8 mouse cellular contexts compared by ENCODE assay signal in genomic region chr19:53601363-53601655, GRCm38 (mm10). TPM values are rescaled to one million over a fixed set of nuclear protein-coding genes. Genes with fewer than 3 reads are reported as not detected.
DNase-seq lines count a peak whose midpoint lies in the region; ATAC-seq and TF ChIP-seq lines count a peak whose summit lies in the region.

No protein-coding gene starts in this region.

- H3K27me3 ChIP-seq in heart, embryonic 11.5 days (ENCODE audit: control insufficient read depth, insufficient read depth, low read length): no peaks in the 10 kb centered on the region
- H3K27me3 ChIP-seq in C2C12 (ENCODE audit: control insufficient read depth, insufficient read depth, insufficient read length): no peaks in the 10 kb centered on the region
- no peaks in the 10 kb centered on the region for H3K27me3 ChIP-seq in forebrain, embryonic 12.5 days
- H3K27me3 ChIP-seq in liver, embryonic 14.5 days (ENCODE audit: control insufficient read depth, insufficient read depth, low read length): no peaks in the 10 kb centered on the region

- DNase-seq in heart, adult 18-20 months: no peak
- DNase-seq in liver, embryonic 14.5 days (ENCODE audit: low read depth in 3 of 3, low spot score in 3 of 3): no peak
- DNase-seq in frontal cortex, adult 2 months (ENCODE audit: extremely low spot score in 1 of 2, low spot score in 1 of 2): no peak
- DNase-seq in left cerebral cortex, postnatal 10 days (ENCODE audit: extremely low spot score in 1 of 2, low spot score in 2 of 2): no peak
- DNase-seq in cerebellum, postnatal 14 days: no peak

- H3K27ac ChIP-seq in heart, embryonic 11.5 days (ENCODE audit: low read depth, low read length): peak overlapping the region; percentile 92; the same call in 1 of the 2 replicates
- 0 out of 2 replicates have a peak overlapping the region, but pooled peaks have one; percentile 96 for H3K27ac ChIP-seq in forebrain, embryonic 12.5 days
- peak overlapping the region; percentile 79 for H3K27ac ChIP-seq in liver, embryonic 14.5 days

- intact Hi-C loops in left cerebral cortex, postnatal 10 days (cut with DNase I): no loop called here

- ATAC-seq in heart, embryonic 11.5 days (replicated peaks; ENCODE audit: insufficient number of reproducible peaks, low FRiP score, low TSS enrichment): no peak
- ATAC-seq in forebrain, embryonic 12.5 days (ENCODE audit: low FRiP score): no peak
- no peak for ATAC-seq in liver, embryonic 14.5 days (ENCODE audit: insufficient read depth)

- H3K4me1 ChIP-seq in heart, embryonic 11.5 days (ENCODE audit: control insufficient read depth, insufficient read depth, low read length): peaks cover 14% of the 10 kb centered on the region
- H3K4me1 ChIP-seq in forebrain, embryonic 12.5 days: peaks cover 17% of the 10 kb centered on the region
- H3K4me1 ChIP-seq in liver, embryonic 14.5 days (replicated peaks; ENCODE audit: control insufficient read depth in 2 of 2, insufficient read depth in 2 of 2, low read length in 1 of 2): peaks cover 12 to 13% of the 10 kb centered on the region in 2 experiments

- TF ChIP-seq CTCF in C2C12 (IDR thresholded peaks at IDR 0.05; ENCODE audit: control insufficient read depth, insufficient read depth, insufficient read length): no peak
- no peak for TF ChIP-seq CTCF in liver, embryonic 14.5 days (IDR thresholded peaks at IDR 0.05; ENCODE audit: low read depth)

- H3K9me3 ChIP-seq in heart, embryonic 11.5 days (replicated peaks; ENCODE audit: control insufficient read depth, low read length): no peaks in the 10 kb centered on the region
- no peaks in the 10 kb centered on the region for H3K9me3 ChIP-seq in forebrain, embryonic 12.5 days
- H3K9me3 ChIP-seq in liver, embryonic 14.5 days (ENCODE audit: control insufficient read depth, low read length): no peaks in the 10 kb centered on the region

- TF ChIP-seq EP300 in liver, embryonic 14.5 days (IDR thresholded peaks at IDR 0.05; ENCODE audit: low read depth): no peak

- 10% methylated on average over 11 of the region's 11 CpGs for WGBS in heart, embryonic 11.5 days (ENCODE audit: insufficient replicate concordance)
- 11% methylated on average over 11 of the region's 11 CpGs for WGBS in forebrain, embryonic 12.5 days
- WGBS in liver, embryonic 14.5 days (ENCODE audit: insufficient replicate concordance): 5% methylated on average over 11 of the region's 11 CpGs

- H3K4me3 ChIP-seq in heart, embryonic 11.5 days (ENCODE audit: low read depth, low read length): peak overlapping the region; percentile 99
- peak overlapping the region; percentile 79 for H3K4me3 ChIP-seq in C2C12 (ENCODE audit: insufficient read depth, poor library complexity, severe bottlenecking)
- peak overlapping the region; percentile 99 for H3K4me3 ChIP-seq in forebrain, embryonic 12.5 days (replicated peaks)
- peak overlapping the region; percentile 92 to 99 for H3K4me3 ChIP-seq in liver, embryonic 14.5 days (ENCODE audit: insufficient read depth in 1 of 2, low read depth in 2 of 2, low read length in 2 of 2)

- 0 out of 2 replicates have a peak, but pooled peaks cover 7% of the 10 kb centered on the region for H3K36me3 ChIP-seq in heart, embryonic 11.5 days (ENCODE audit: control insufficient read depth, insufficient read depth, low read length)
- peaks cover 36% of the 10 kb centered on the region for H3K36me3 ChIP-seq in C2C12 (ENCODE audit: control insufficient read depth, insufficient read depth)
- peaks cover 18% of the 10 kb centered on the region for H3K36me3 ChIP-seq in forebrain, embryonic 12.5 days (replicated peaks)
- H3K36me3 ChIP-seq in liver, embryonic 14.5 days (replicated peaks; ENCODE audit: control insufficient read depth, insufficient read depth, low read depth): peaks cover 22% of the 10 kb centered on the region

- H3ac ChIP-seq in C2C12 (ENCODE audit: control insufficient read depth, insufficient read length, low read depth): peak overlapping the region; percentile 100

- H3K79me2 ChIP-seq in C2C12 (ENCODE audit: control insufficient read depth, insufficient read depth): peaks cover 61% of the 10 kb centered on the region

- peaks cover 48% of the 10 kb centered on the region for H3K79me3 ChIP-seq in C2C12 (ENCODE audit: low read depth)

- peak overlapping the region; percentile 98 for H3K9ac ChIP-seq in heart, embryonic 11.5 days (ENCODE audit: low read depth, low read length)
- H3K9ac ChIP-seq in forebrain, embryonic 12.5 days: peak overlapping the region; percentile 98
- H3K9ac ChIP-seq in liver, embryonic 14.5 days (replicated peaks): peak overlapping the region; percentile 97

- peak overlapping the region; percentile 97 for H3K4me2 ChIP-seq in heart, embryonic 11.5 days
- H3K4me2 ChIP-seq in forebrain, embryonic 12.5 days: peak overlapping the region; percentile 94
- H3K4me2 ChIP-seq in liver, embryonic 14.5 days (ENCODE audit: low read depth): peak overlapping the region; percentile 81

TF ChIP-seq in C2C12, 6 proteins besides CTCF, POLR2A, EP300 and RAD21:
- no peak for TF ChIP-seq MAX (IDR thresholded peaks at IDR 0.05)
- TF ChIP-seq FOSL1 (IDR thresholded peaks at IDR 0.05; ENCODE audit: insufficient read depth, low read length, poor library complexity, severe bottlenecking): no peak
- no peak for TF ChIP-seq CEBPB (IDR thresholded peaks at IDR 0.05; ENCODE audit: low read depth)
- TF ChIP-seq MYOD1 (IDR thresholded peaks at IDR 0.05; ENCODE audit: control insufficient read depth, insufficient read length, low read depth): no peak
- no peak for TF ChIP-seq USF1 (IDR thresholded peaks at IDR 0.05; ENCODE audit: low read depth)
- TF ChIP-seq MYOG (IDR thresholded peaks at IDR 0.05; ENCODE audit: control insufficient read depth, extremely low read depth, insufficient read length): no peak

RNA-seq across cellular contexts. Expression of gene Smc3, which starts 1.1 kb away (rescaled TPM):
- 53.0 and 56.0 TPM in 2 replicates for polyA plus RNA-seq in heart, embryonic 11.5 days (2014; fragmentation: Nextera tagmentation; extraction: Ambion mirVana)
- 10 to 100 TPM; 20.2 to 22.6 TPM for total RNA-seq in heart, adult 18-20 months (2021)
- 10.1 TPM for polyA plus RNA-seq in C2C12 (2012; fragmentation: generic; extraction: Trizol)
- polyA plus RNA-seq in forebrain, embryonic 12.5 days (2016; fragmentation: Nextera tagmentation; extraction: Ambion mirVana): 91.8 and 95.1 TPM in 2 replicates
- 12.5 and 25.2 TPM in 2 replicates for polyA plus RNA-seq in liver, embryonic 14.5 days (2012; rRNA removed)
- 30.3 and 38.0 TPM in 2 replicates for polyA plus RNA-seq in liver, embryonic 14.5 days (2014; fragmentation: Nextera tagmentation; extraction: Ambion mirVana)
- polyA plus RNA-seq in frontal cortex, adult 2 months (2012; rRNA removed): 33.8 and 37.6 TPM in 2 replicates
- 10 to 100 TPM; 33.9 to 36.3 TPM for total RNA-seq in left cerebral cortex, postnatal 10 days (2021)

RNA-seq across cellular contexts. Expression of gene Nutf2-ps1, which starts 12.4 kb away (rescaled TPM):
- polyA plus RNA-seq in heart, embryonic 11.5 days (2014; fragmentation: Nextera tagmentation; extraction: Ambion mirVana): 283 and 319 TPM in 2 replicates
- total RNA-seq in heart, adult 18-20 months (2021): 10 to 100 TPM; 61.0 to 86.5 TPM
- 17.0 TPM for polyA plus RNA-seq in C2C12 (2012; fragmentation: generic; extraction: Trizol)
- 419 and 449 TPM in 2 replicates for polyA plus RNA-seq in forebrain, embryonic 12.5 days (2016; fragmentation: Nextera tagmentation; extraction: Ambion mirVana)
- polyA plus RNA-seq in liver, embryonic 14.5 days (2012; rRNA removed): 45.0 and 105 TPM in 2 replicates
- 167 and 188 TPM in 2 replicates for polyA plus RNA-seq in liver, embryonic 14.5 days (2014; fragmentation: Nextera tagmentation; extraction: Ambion mirVana)
- polyA plus RNA-seq in frontal cortex, adult 2 months (2012; rRNA removed): 25.4 and 28.4 TPM in 2 replicates
- 10 to 100 TPM; 53.6 to 63.8 TPM for total RNA-seq in left cerebral cortex, postnatal 10 days (2021)
